Mouse (Mus musculus): Measurements from ENCODE around the gene Syt12.

Gene Syt12

DNA sequence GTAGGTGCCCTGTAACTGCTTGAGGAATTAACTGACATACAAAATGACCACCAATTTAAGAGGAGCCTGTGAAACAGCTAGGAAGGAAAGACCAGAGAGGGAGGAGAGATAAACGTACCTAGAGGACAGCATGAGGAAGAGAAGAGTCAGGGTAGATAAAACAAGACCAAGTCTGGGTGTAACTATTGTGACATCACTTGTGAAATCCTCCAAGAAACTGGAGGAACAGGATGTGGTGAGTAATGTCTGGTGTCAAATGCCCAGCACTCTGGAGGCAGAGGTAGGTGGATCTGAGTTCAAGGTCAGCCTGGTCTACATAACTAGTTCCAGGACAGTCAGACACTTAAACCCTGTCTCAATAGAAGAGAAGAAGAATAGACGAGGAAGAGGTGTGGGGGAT lies 68.2 kb downstream of the Syt12 start:
- DNase-seq (ENCODE audit: low spot score in 2 of 2), result no peak

DNA sequence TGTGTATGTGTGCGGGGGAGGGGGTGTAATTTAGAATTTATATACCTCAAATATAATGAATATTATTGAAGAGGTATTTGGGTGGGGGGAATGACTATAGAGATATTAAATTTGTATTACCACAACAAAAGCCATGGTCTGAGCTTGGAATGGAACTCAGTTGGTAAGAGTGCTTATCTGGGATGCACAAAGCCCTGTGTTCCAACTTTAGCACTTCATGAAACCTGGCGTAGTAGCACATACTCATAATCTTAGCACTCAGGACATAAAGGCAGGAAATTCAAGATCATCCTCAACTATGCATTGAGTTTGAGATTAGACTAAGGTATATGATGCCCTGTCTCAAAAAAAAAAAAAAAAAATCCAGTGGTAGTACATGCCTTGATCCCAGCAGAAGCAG lies 72.4 kb downstream of the Syt12 start:
- no peak for DNase-seq (ENCODE audit: low spot score in 2 of 2)

DNA sequence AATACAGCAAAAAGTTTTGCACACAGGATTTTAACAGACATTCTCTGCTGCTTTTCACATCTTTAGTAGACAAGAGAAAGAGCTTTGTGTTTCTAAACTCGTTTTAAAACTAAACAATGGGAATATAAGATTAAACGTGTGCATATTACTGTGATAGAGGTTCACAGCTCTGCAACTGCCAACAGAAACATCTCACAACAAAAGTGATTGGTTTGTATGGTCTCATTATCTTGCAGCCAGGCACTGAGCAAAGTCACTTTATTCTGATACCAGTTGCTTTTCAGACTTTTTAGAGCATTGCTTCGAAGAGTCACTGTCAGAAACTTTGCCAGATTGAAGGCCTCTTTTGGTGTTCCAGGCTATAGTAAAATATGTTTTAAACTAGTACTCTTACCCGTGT lies 78.3 kb downstream of the Syt12 start:
- no peak for DNase-seq (ENCODE audit: low spot score in 2 of 2)

GRCm38 (mm10) chr19:4398630-4398948 lies 78.7 kb downstream of the Syt12 start:
- no peak for DNase-seq (ENCODE audit: low spot score in 2 of 2)

DNA sequence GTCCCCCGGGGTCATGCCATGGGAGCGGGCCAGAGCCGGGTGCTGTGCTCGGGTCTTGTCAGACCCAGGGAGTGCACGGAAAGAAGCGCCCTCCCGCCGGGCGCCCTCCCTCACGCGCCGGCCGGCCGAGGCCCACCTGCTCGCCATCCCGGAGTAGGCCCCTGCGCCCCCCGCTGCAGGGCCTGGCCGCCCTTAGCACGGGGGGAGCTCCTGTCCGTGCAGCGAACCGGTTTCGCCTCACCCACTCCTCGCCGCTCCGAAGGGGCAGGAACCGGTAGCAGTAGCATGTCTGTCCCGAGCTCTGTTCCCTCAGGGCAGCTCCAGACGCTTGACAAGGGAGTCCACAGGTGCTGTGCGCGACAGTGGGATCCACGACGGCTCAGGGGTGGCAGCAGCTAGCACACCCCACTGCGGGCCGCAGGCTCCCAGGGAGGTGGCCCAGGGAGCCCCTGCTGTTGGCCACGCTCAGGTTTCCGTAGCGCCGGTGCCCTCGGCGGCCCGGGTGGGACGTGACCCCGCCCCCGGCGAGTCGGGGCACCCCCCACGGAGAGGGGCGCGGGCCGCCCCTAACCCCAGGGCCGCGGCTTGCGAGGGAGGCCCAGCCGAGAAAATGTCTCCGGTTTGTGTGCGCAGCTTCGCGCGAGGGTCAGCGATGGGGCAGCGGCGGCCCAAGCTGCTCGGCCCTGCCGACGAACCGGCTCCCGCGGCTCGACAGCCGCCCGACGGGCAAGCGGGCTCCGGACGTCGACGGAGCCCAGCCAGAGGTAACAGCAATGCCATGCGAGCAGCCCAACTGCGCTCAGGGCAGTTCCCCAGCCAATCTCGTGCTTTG lies 79.2 kb downstream of the Syt12 start, which contains the start of gene Kdm2a:
Kdm2a (minus strand) TSS at position 488 of the 832 bp plus-strand sequence.
- DNase-seq (ENCODE audit: low spot score in 2 of 2), result peak in 1 of 2 experiments; percentile 38

DNA sequence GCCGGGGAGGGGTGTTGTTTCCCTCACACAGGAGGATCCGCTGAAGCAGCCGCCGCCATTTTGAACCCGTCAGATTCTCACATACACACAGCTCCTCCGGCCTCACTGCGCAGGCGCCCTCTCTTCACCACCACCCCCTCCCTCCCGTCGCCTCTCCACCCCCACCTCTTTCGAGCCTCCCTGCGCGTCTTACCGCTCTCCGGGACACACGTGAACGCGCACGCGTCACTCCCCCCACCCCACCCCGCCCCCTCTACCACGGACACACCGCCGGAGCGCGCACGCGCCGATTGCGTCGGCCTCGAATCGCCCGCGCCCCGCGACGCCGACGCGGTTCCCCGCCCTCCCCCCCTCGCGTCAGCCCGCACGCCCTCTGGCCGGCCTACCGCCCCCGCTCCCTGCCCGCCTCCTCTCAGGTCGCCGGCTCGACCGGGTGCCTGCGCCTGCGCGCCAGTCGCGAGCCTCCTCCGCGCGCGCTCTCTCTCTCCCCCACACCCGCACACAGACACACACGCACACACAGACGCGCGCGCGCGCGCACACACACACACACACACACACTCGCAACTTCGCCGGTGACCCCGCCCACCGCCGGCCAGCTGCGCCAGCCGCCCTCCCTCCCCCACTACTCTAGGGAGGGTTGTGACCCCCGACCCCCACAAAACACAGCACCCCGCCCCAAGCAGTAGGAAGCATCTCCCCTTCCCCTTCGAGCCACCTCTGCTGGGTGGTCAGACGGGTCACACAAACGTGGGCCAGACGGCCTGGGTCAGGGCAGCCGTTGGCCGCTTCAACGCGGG lies 80.0 kb downstream of the Syt12 start:
- DNase-seq (ENCODE audit: low spot score in 2 of 2), result peak; percentile 90 to 95

DNA sequence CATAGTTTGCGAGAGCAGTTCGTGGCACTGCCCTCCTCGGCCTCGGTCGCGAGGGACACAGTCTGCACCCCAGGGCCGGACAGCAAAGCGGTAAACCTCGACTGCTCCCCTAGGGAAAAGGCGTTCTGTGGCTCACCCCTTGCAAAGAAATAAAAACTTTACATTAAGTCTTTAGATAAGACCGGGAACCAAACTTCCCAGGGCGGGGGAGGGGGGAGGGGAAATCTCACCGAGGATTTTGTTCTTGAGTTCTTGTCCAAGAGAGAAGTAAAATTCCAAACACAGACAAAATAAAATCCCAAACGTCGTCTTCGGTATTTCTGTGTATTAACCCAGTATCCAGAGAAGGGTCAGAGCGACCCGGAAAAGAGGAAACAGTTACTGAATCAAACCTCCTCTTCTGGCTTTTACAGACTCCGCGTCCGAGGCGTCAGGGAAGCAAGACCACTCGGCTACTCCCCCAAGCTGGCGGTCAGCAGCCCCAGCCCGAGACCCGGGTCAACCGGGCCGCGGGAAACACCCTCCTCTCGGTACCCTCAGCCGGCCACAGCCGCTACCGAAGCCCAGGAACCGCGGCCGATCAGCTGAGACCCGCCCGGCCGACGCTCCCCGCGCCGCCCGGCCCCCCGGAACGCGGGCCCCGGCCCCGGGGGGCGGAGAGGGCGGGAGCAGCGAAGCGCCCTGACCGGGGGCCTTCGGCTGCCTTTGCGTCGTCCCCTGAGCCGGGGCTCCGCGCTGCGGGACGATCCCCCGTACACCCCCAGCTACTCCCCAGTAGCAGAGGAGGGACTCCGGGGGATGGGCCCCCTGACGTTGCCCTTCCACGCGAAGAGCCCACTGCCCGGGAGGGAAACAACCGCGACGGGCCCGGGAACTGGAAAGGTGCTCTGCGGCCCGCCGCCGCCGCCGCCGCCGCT lies 80.9 kb downstream of the Syt12 start:
- peak in 1 of 2 experiments; percentile 19 for DNase-seq (ENCODE audit: low spot score in 2 of 2)

Measured in left cerebral cortex, adult 9 months (tissue).